Comparison of ENCODE assay signal across 20 mouse cellular contexts in genomic region chr6:116663364-116663763, GRCm38 (mm10). TPM values are rescaled to one million over a fixed set of nuclear protein-coding genes. Genes with fewer than 3 reads are reported as not detected.
DNase-seq lines count a peak whose midpoint lies in the region; TF ChIP-seq lines count a peak whose summit lies in the region.
"Had no signal": no experiment of that assay in that cellular context is flagged by ENCODE, and none has a peak within 500 bp of the region (broad histone marks: within the 10 kb centered on the region; RNA-seq: fewer than 3 reads in every experiment).

No protein-coding gene starts in this region.

- H3K9me3 ChIP-seq in limb, embryonic 10.5 days (replicated peaks), result no peaks in the 10 kb centered on the region
- H3K9me3 ChIP-seq: embryonic facial prominence, embryonic 13.5 days; embryonic facial prominence, embryonic 15.5 days; forebrain, embryonic 10.5 days; forebrain, embryonic 12.5 days had no signal

- peaks cover 48% of the 10 kb centered on the region for H3K4me1 ChIP-seq in bone marrow macrophage, adult 2 months (ENCODE audit: control insufficient read depth, insufficient read depth, low read length)
- no peaks in the 10 kb centered on the region for H3K4me1 ChIP-seq in brown adipose tissue, adult 24 weeks (ENCODE audit: control insufficient read depth, insufficient read depth, insufficient read length, low read length)
- H3K4me1 ChIP-seq in limb, embryonic 10.5 days, result peaks cover under 1% of the 10 kb centered on the region; the same call in 1 of the 2 replicates

- no peak overlapping the region for H3K4me3 ChIP-seq in bone marrow macrophage, adult 2 months (ENCODE audit: insufficient read depth, low read length)
- H3K4me3 ChIP-seq in brown adipose tissue, adult 24 weeks (ENCODE audit: insufficient read depth, low read depth, low read length), result no peak overlapping the region
- H3K4me3 ChIP-seq in myocyte, result no peak overlapping the region
- H3K4me3 ChIP-seq in limb, embryonic 10.5 days, result no peak overlapping the region
- H3K4me3 ChIP-seq: embryonic facial prominence, embryonic 13.5 days; embryonic facial prominence, embryonic 15.5 days; erythroblast, embryonic 14.5 days; forebrain, embryonic 10.5 days; forebrain, embryonic 12.5 days had no signal

- no peaks in the 10 kb centered on the region for H3K27me3 ChIP-seq in myocyte (ENCODE audit: control insufficient read depth, insufficient read depth, insufficient read length)
- H3K27me3 ChIP-seq in limb, embryonic 10.5 days (ENCODE audit: low read depth, poor library complexity, severe bottlenecking), result no peaks in the 10 kb centered on the region
- H3K27me3 ChIP-seq: embryonic facial prominence, embryonic 13.5 days; embryonic facial prominence, embryonic 15.5 days had no signal

- DNase-seq in limb, embryonic 10.5 days (ENCODE audit: low spot score), result no peak
- no peak for DNase-seq in kidney, adult 11 months
- DNase-seq: adrenal gland, adult 2 months; adrenal gland, postnatal 10 days; adrenal gland, postnatal 25 days; cerebellum, adult 11 months; cerebellum, adult 18-20 months; cerebellum, adult 8-10 months; cerebellum, adult 9-11 months; cerebellum, postnatal 14 days; cerebellum, postnatal 36 days; embryo, embryonic 11 days had no signal

- no peaks in the 10 kb centered on the region for H3K79me2 ChIP-seq in myocyte (ENCODE audit: control insufficient read depth, insufficient read depth)

- H3K27ac ChIP-seq in bone marrow macrophage, adult 2 months (ENCODE audit: insufficient read depth, low read depth, low read length), result peak overlapping the region; percentile 67
- H3K27ac ChIP-seq in brown adipose tissue, adult 24 weeks (replicated peaks; ENCODE audit: low read depth, low read length), result peak overlapping the region; percentile 53; the same call in 1 of the 2 replicates
- H3K27ac ChIP-seq in limb, embryonic 10.5 days, result no peak overlapping the region
- H3K27ac ChIP-seq: embryonic facial prominence, embryonic 13.5 days; embryonic facial prominence, embryonic 15.5 days; forebrain, embryonic 12.5 days had no signal

- no peaks in the 10 kb centered on the region for H3K36me3 ChIP-seq in myocyte (ENCODE audit: control insufficient read depth, insufficient read depth)
- H3K36me3 ChIP-seq in limb, embryonic 10.5 days, result no peaks in the 10 kb centered on the region
- H3K36me3 ChIP-seq: embryonic facial prominence, embryonic 13.5 days; embryonic facial prominence, embryonic 15.5 days; forebrain, embryonic 10.5 days; forebrain, embryonic 12.5 days had no signal

- H3K4me2 ChIP-seq in myocyte (ENCODE audit: low read depth), result no peak overlapping the region
- H3K4me2 ChIP-seq: embryonic facial prominence, embryonic 13.5 days; embryonic facial prominence, embryonic 15.5 days; forebrain, embryonic 12.5 days had no signal

- TF ChIP-seq CTCF in bone marrow macrophage, adult 2 months (IDR thresholded peaks at IDR 0.05; ENCODE audit: low read depth, low read length), result no peak

- H3ac ChIP-seq in myocyte (ENCODE audit: control insufficient read depth, insufficient read length), result no peak overlapping the region

- no peak for TF ChIP-seq POLR2A in bone marrow macrophage, adult 2 months (IDR thresholded peaks at IDR 0.05; ENCODE audit: borderline replicate concordance, low read depth, low read length)
- TF ChIP-seq POLR2A in myocyte (IDR thresholded peaks at IDR 0.05; ENCODE audit: insufficient read length, low read depth), result no peak

- 86% methylated on average over 2 of the region's 2 CpGs for whole genome bisulfite sequencing in limb, embryonic 10.5 days

TF ChIP-seq in myocyte, 11 proteins besides CTCF, POLR2A, EP300 and RAD21:
- TF ChIP-seq MYOD1 (IDR thresholded peaks at IDR 0.05; ENCODE audit: control insufficient read depth in 1 of 3, insufficient read length in 2 of 3, low read depth in 2 of 3), result peak in 2 of 3 experiments; percentile 33 to 57
- no peak for TF ChIP-seq E2F4 (IDR thresholded peaks at IDR 0.05; ENCODE audit: insufficient read depth)
TF ChIP-seq in myocyte: peak in this region for 1.

RNA-seq across cellular contexts. Expression of gene Rassf4, which starts 10.4 kb away (rescaled TPM):
- polyA plus RNA-seq in bone marrow macrophage, adult 2 months (2012; ENCODE audit: insufficient read depth, insufficient read length, missing spikeins), result 388 and 401 TPM in 2 replicates
- polyA plus RNA-seq in brown adipose tissue, adult 24 weeks (2012; ENCODE audit: insufficient read depth, insufficient read length, missing spikeins), result 3.6 and 4.2 TPM in 2 replicates
- 0.86 TPM for polyA plus RNA-seq in myocyte (2012; fragmentation: generic; extraction: Trizol)
- 2.7 and 4.2 TPM in 2 replicates for polyA plus RNA-seq in limb, embryonic 10.5 days (2016; fragmentation: Nextera tagmentation; extraction: Ambion mirVana)

RNA-seq across cellular contexts. Expression of gene Depp1, which starts 13.0 kb away (rescaled TPM):
- 0.61 TPM in 1 of 2 replicates, not detected in the other for polyA plus RNA-seq in bone marrow macrophage, adult 2 months (2012; ENCODE audit: insufficient read depth, insufficient read length, missing spikeins)
- polyA plus RNA-seq in brown adipose tissue, adult 24 weeks (2012; ENCODE audit: insufficient read depth, insufficient read length, missing spikeins), result 39.6 and 45.2 TPM in 2 replicates
- polyA plus RNA-seq in myocyte (2012; fragmentation: generic; extraction: Trizol), result 12.0 TPM
- 34.4 and 34.7 TPM in 2 replicates for polyA plus RNA-seq in limb, embryonic 10.5 days (2016; fragmentation: Nextera tagmentation; extraction: Ambion mirVana)

RNA-seq across cellular contexts. Expression of gene Zfp422, which starts 34.6 kb away (rescaled TPM):
- polyA plus RNA-seq in bone marrow macrophage, adult 2 months (2012; ENCODE audit: insufficient read depth, insufficient read length, missing spikeins), result 26.7 and 31.5 TPM in 2 replicates
- polyA plus RNA-seq in brown adipose tissue, adult 24 weeks (2012; ENCODE audit: insufficient read depth, insufficient read length, missing spikeins), result 10.3 and 10.9 TPM in 2 replicates
- polyA plus RNA-seq in myocyte (2012; fragmentation: generic; extraction: Trizol), result 5.2 TPM
- 235 and 264 TPM in 2 replicates for polyA plus RNA-seq in limb, embryonic 10.5 days (2016; fragmentation: Nextera tagmentation; extraction: Ambion mirVana)

RNA-seq across cellular contexts. Expression of gene Tmem72, which starts 53.3 kb away (rescaled TPM):
- polyA plus RNA-seq in bone marrow macrophage, adult 2 months (2012; ENCODE audit: insufficient read depth, insufficient read length, missing spikeins), result 0.09 TPM in 1 of 2 replicates, not detected in the other
- not detected in 2 replicates for polyA plus RNA-seq in brown adipose tissue, adult 24 weeks (2012; ENCODE audit: insufficient read depth, insufficient read length, missing spikeins)
- polyA plus RNA-seq in myocyte (2012; fragmentation: generic; extraction: Trizol), result 0.04 TPM
- 0.04 and 0.06 TPM in 2 replicates for polyA plus RNA-seq in limb, embryonic 10.5 days (2016; fragmentation: Nextera tagmentation; extraction: Ambion mirVana)
- polyA plus RNA-seq: erythroblast, embryonic 14.5 days had no signal

Comparison
In these comparisons a context has a peak if more than half of its experiments do, and no peak if none do; other contexts are left out.
1. RNA of gene Rassf4, which starts 10.4 kb away (polyA plus RNA-seq): 388 to 401 TPM in bone marrow macrophage, adult 2 months; 2.7 to 4.2 TPM in limb, embryonic 10.5 days, 3.6 to 4.2 TPM in brown adipose tissue, adult 24 weeks and 0.86 TPM in myocyte (single experiment); every median in the first group is over 10 times any median in the second.